Mouse (Mus musculus) midbrain, embryonic 12.5 days (tissue): ENCODE measurements around the gene Fam19a4. TPM values are rescaled to one million over a fixed set of nuclear protein-coding genes. Genes with fewer than 3 reads are reported as not detected.

ENCODE experiments used
- ATAC-seq: fragments of 200-750 bp; cut with Nextera tagmentation; 2 replicates; pipeline ENCODE4 v1.8.0; 2017; ENCODE audit warnings: low read depth, moderate TSS enrichment, moderate library complexity; ENCODE audit not compliant: low FRiP score
- H3K27ac ChIP-seq: fragments of 300-500 bp; sonication (generic); replicated peaks from 2 replicates; pipeline ENCODE4 v1.5.1; 2016; ENCODE audit warnings: mild to moderate bottlenecking
- H3K27me3 ChIP-seq: fragments of 300-500 bp; sonication (generic); 2 replicates; pipeline ENCODE4 v1.6.1; 2016; ENCODE audit warnings: mild to moderate bottlenecking
- H3K36me3 ChIP-seq: fragments of 300-500 bp; sonication (generic); 2 replicates; pipeline ENCODE4 v1.6.1; 2016
- H3K4me1 ChIP-seq: fragments of 300-500 bp; sonication (generic); 2 replicates; pipeline ENCODE4 v1.6.1; 2016
- H3K4me2 ChIP-seq: fragments of 300-500 bp; sonication (generic); replicated peaks from 2 replicates; pipeline ENCODE4 v1.6.1; 2016; ENCODE audit warnings: mild to moderate bottlenecking, moderate library complexity
- H3K4me3 ChIP-seq: fragments of 300-500 bp; sonication (generic); 2 replicates; pipeline ENCODE4 v1.5.1; 2016; ENCODE audit warnings: mild to moderate bottlenecking
- H3K9ac ChIP-seq: fragments of 300-500 bp; sonication (generic); replicated peaks from 2 replicates; pipeline ENCODE4 v1.6.1; 2016; ENCODE audit warnings: mild to moderate bottlenecking, moderate library complexity
- H3K9me3 ChIP-seq: fragments of 300-500 bp; sonication (generic); 2 replicates; pipeline ENCODE4 v1.6.1; 2016; ENCODE audit warnings: mild to moderate bottlenecking
- WGBS: fragments of 180-500 bp; shearing (Covaris S2); methylation state at CpG from one replicate; pipeline ENCODE4 v1.1.7; 2016; 5-methylcytosine and 5-hydroxymethylcytosine counted together
- polyA plus RNA-seq: library from polyadenylated mRNA; unstranded; fragments of >200 nt; fragmentation: Nextera tagmentation; extraction: Ambion mirVana; gene quantifications from 2 replicates; pipeline ENCODE4 v1.2.1, GENCODE M21; 2016

Gene Fam19a4
- 6.0 and 8.7 TPM in 2 replicates for polyA plus RNA-seq

GRCm38 (mm10) chr6:97060074-97060681, at the start of gene Fam19a4:
Gene Fam19a4, minus strand, starts transcription at chr6:97060413.
- peak; percentile 93 for ATAC-seq
- Histone ChIP-seq H3K36me3 (no peaks in the 10 kb centered on the region), H3K9me3 (no peaks in the 10 kb centered on the region), H3K4me2 (peak within 1 kb of the TSS; percentile 74), H3K4me3 (peak within 1 kb of the TSS; percentile 44), H3K27me3 (peaks cover 33% of the 10 kb centered on the region), H3K9ac (peak within 1 kb of the TSS; percentile 37), H3K27ac (no peak within 1 kb of the TSS), H3K4me1 (peaks cover 23% of the 10 kb centered on the region)
- 2% methylated on average over 29 of the region's 30 CpGs for WGBS

GRCm38 (mm10) chr6:97106777-97107176, 46.6 kb upstream of the Fam19a4 start:
- Histone ChIP-seq H3K4me3 (no peak overlapping the region), H3K27me3 (0 out of 2 replicates have a peak, but pooled peaks cover 6% of the 10 kb centered on the region), H3K27ac (no peak overlapping the region), H3K9me3 (no peaks in the 10 kb centered on the region), H3K36me3 (no peaks in the 10 kb centered on the region), H3K4me2 (no peak overlapping the region), H3K4me1 (peaks cover 16% of the 10 kb centered on the region), H3K9ac (no peak overlapping the region)
- peak; percentile 53; the same call in 1 of the 2 replicates for ATAC-seq
- 11% methylated on average over 2 of the region's 2 CpGs for WGBS

- WGBS = 89% methylated on average over 8 of the region's 8 CpGs
- Histone ChIP-seq H3K9ac (no peak overlapping the region), H3K4me1 (peaks cover 22% of the 10 kb centered on the region), H3K36me3 (no peaks in the 10 kb centered on the region), H3K27me3 (0 out of 2 replicates have a peak, but pooled peaks cover 6% of the 10 kb centered on the region), H3K27ac (no peak overlapping the region), H3K4me2 (no peak overlapping the region), H3K9me3 (no peaks in the 10 kb centered on the region), H3K4me3 (no peak overlapping the region)
- no peak for ATAC-seq
Measured at GRCm38 (mm10) chr6:97106106-97106505, 45.9 kb upstream of the Fam19a4 start.

GRCm38 (mm10) chr6:97104264-97104852, 44.1 kb upstream of the Fam19a4 start:
- Histone ChIP-seq H3K9me3 (no peaks in the 10 kb centered on the region), H3K27ac (no peak overlapping the region), H3K4me2 (no peak overlapping the region), H3K4me1 (peaks cover 22% of the 10 kb centered on the region), H3K4me3 (no peak overlapping the region), H3K27me3 (0 out of 2 replicates have a peak, but pooled peaks cover 6% of the 10 kb centered on the region), H3K36me3 (no peaks in the 10 kb centered on the region), H3K9ac (no peak overlapping the region)
- WGBS = 81% methylated on average over 7 of the region's 7 CpGs
- ATAC-seq = no peak

- H3K4me2 ChIP-seq = peak overlapping the region; percentile 46
- no peak overlapping the region for H3K27ac ChIP-seq
- peak; percentile 71 for ATAC-seq
Measured at GRCm38 (mm10) chr6:97101958-97102702, 41.9 kb upstream of the Fam19a4 start.

GRCm38 (mm10) chr6:97101190-97101957, 41.2 kb upstream of the Fam19a4 start:
- H3K4me2 ChIP-seq = peak overlapping the region; percentile 46
- H3K4me1 ChIP-seq = peaks cover 22% of the 10 kb centered on the region
- WGBS = 11% methylated on average over 12 of the region's 12 CpGs
- H3K27ac ChIP-seq = no peak overlapping the region
- H3K9ac ChIP-seq = no peak overlapping the region
- no peaks in the 10 kb centered on the region for H3K36me3 ChIP-seq
- no peak for ATAC-seq
- no peak overlapping the region for H3K4me3 ChIP-seq
- no peaks in the 10 kb centered on the region for H3K9me3 ChIP-seq
- H3K27me3 ChIP-seq = 0 out of 2 replicates have a peak, but pooled peaks cover 6% of the 10 kb centered on the region

More at GRCm38 (mm10) chr6:97101958-97102702, 41.9 kb upstream of the Fam19a4 start:
- Histone ChIP-seq H3K4me1 (peaks cover 22% of the 10 kb centered on the region), H3K4me3 (peak overlapping the region; percentile 9; the same call in 1 of the 2 replicates), H3K9me3 (no peaks in the 10 kb centered on the region), H3K36me3 (no peaks in the 10 kb centered on the region), H3K9ac (no peak overlapping the region), H3K27me3 (0 out of 2 replicates have a peak, but pooled peaks cover 6% of the 10 kb centered on the region)
- 2% methylated on average over 15 of the region's 15 CpGs for WGBS

- Histone ChIP-seq H3K4me2 (no peak overlapping the region), H3K4me1 (peaks cover 9% of the 10 kb centered on the region; the same call in 1 of the 2 replicates), H3K36me3 (no peaks in the 10 kb centered on the region), H3K9me3 (no peaks in the 10 kb centered on the region), H3K27me3 (no peaks in the 10 kb centered on the region), H3K4me3 (no peak overlapping the region), H3K27ac (no peak overlapping the region), H3K9ac (no peak overlapping the region)
- no peak for ATAC-seq
- 96% methylated on average over 2 of the region's 2 CpGs for WGBS
Measured at GRCm38 (mm10) chr6:97082336-97082735, 22.1 kb upstream of the Fam19a4 start.

- ATAC-seq = no peak
Measured at GRCm38 (mm10) chr6:97080016-97080415, 19.8 kb upstream of the Fam19a4 start.

GRCm38 (mm10) chr6:97059599-97059998, 614 bp downstream of the Fam19a4 start:
- Histone ChIP-seq H3K4me1 (peaks cover 23% of the 10 kb centered on the region), H3K36me3 (no peaks in the 10 kb centered on the region), H3K4me2 (peak overlapping the region; percentile 74), H3K27me3 (peaks cover 33% of the 10 kb centered on the region), H3K9me3 (no peaks in the 10 kb centered on the region), H3K4me3 (peak overlapping the region; percentile 44), H3K27ac (no peak overlapping the region), H3K9ac (peak overlapping the region; percentile 37; the same call in 1 of the 2 replicates)
- WGBS = 4% methylated on average over 10 of the region's 10 CpGs
- 0 out of 2 replicates have a peak, but pooled peaks have one; percentile 3 for ATAC-seq

More at GRCm38 (mm10) chr6:97080016-97080415, 19.8 kb upstream of the Fam19a4 start:
- WGBS = 29% methylated on average over 9 of the region's 9 CpGs
- Histone ChIP-seq H3K9ac (no peak overlapping the region), H3K27ac (no peak overlapping the region), H3K9me3 (no peaks in the 10 kb centered on the region), H3K27me3 (no peaks in the 10 kb centered on the region), H3K4me1 (peaks cover 9% of the 10 kb centered on the region; the same call in 1 of the 2 replicates), H3K36me3 (no peaks in the 10 kb centered on the region), H3K4me2 (no peak overlapping the region), H3K4me3 (no peak overlapping the region)

GRCm38 (mm10) chr6:97052196-97052770, 7.9 kb downstream of the Fam19a4 start:
- Histone ChIP-seq H3K36me3 (no peaks in the 10 kb centered on the region), H3K4me3 (no peak overlapping the region), H3K9me3 (no peaks in the 10 kb centered on the region), H3K27me3 (0 out of 2 replicates have a peak, but pooled peaks cover 4% of the 10 kb centered on the region), H3K27ac (no peak overlapping the region), H3K9ac (no peak overlapping the region), H3K4me1 (peaks cover 3% of the 10 kb centered on the region; the same call in 1 of the 2 replicates), H3K4me2 (no peak overlapping the region)
- ATAC-seq = no peak
- 70% methylated on average over 8 of the region's 8 CpGs for WGBS

- no peak for ATAC-seq
- no peaks in the 10 kb centered on the region for H3K36me3 ChIP-seq
- 21% methylated on average over 4 of the region's 4 CpGs for WGBS
- H3K4me3 ChIP-seq = no peak overlapping the region
- no peak overlapping the region for H3K9ac ChIP-seq
- H3K4me1 ChIP-seq = no peaks in the 10 kb centered on the region
- H3K27me3 ChIP-seq = no peaks in the 10 kb centered on the region
- H3K9me3 ChIP-seq = no peaks in the 10 kb centered on the region
- no peak overlapping the region for H3K4me2 ChIP-seq
- no peak overlapping the region for H3K27ac ChIP-seq
Measured at GRCm38 (mm10) chr6:97048403-97048802, 11.8 kb downstream of the Fam19a4 start.
